Mouse (Mus musculus): ENCODE measurements at regions not wholly inside any gene's neighbourhood (a gene's known extent, or its start where the extent isn't known, plus 50 kb on each side); places are given as distances from the start of the nearest gene placed in this dataset.

- Histone ChIP-seq H3K4me1 (replicated peaks; ENCODE audit: control insufficient read depth in 2 of 2, insufficient read depth in 2 of 2, low read length in 1 of 2) (no peaks in the 10 kb centered on the region), H3K27me3 (ENCODE audit: control insufficient read depth, insufficient read depth, low read length) (no peaks in the 10 kb centered on the region), H3K27ac (no peak overlapping the region), H3K9me3 (ENCODE audit: control insufficient read depth, low read length) (no peaks in the 10 kb centered on the region), H3K9ac (replicated peaks) (no peak overlapping the region), H3K36me3 (replicated peaks; ENCODE audit: control insufficient read depth, insufficient read depth, low read depth) (no peaks in the 10 kb centered on the region), H3K4me2 (ENCODE audit: low read depth) (no peak overlapping the region), H3K4me3 (ENCODE audit: insufficient read depth in 1 of 2, low read depth in 2 of 2, low read length in 2 of 2) (no peak overlapping the region)
- ATAC-seq (ENCODE audit: insufficient read depth): no peak
- WGBS (ENCODE audit: insufficient replicate concordance): 38% methylated on average over 5 of the region's 5 CpGs
- no peak for DNase-seq (ENCODE audit: low read depth in 3 of 3, low spot score in 3 of 3)
- TF ChIP-seq EP300 (IDR thresholded peaks at IDR 0.05; ENCODE audit: low read depth) (no peak), CTCF (IDR thresholded peaks at IDR 0.05; ENCODE audit: low read depth) (no peak)
These were observed 62.2 kb upstream of the Cxcr4 start for GRCm38 (mm10) chr1:128654099-128654862.

GRCm38 (mm10) chr1:128650596-128650995, 58.5 kb upstream of the Cxcr4 start:
- 63% methylated on average over 2 of the region's 2 CpGs for WGBS (ENCODE audit: insufficient replicate concordance)
- TF ChIP-seq EP300 (IDR thresholded peaks at IDR 0.05; ENCODE audit: low read depth) (no peak), CTCF (IDR thresholded peaks at IDR 0.05; ENCODE audit: low read depth) (no peak)
- Histone ChIP-seq H3K9ac (replicated peaks) (no peak overlapping the region), H3K4me3 (ENCODE audit: insufficient read depth in 1 of 2, low read depth in 2 of 2, low read length in 2 of 2) (no peak overlapping the region), H3K36me3 (replicated peaks; ENCODE audit: control insufficient read depth, insufficient read depth, low read depth) (no peaks in the 10 kb centered on the region), H3K4me2 (ENCODE audit: low read depth) (no peak overlapping the region), H3K27ac (no peak overlapping the region), H3K27me3 (ENCODE audit: control insufficient read depth, insufficient read depth, low read length) (no peaks in the 10 kb centered on the region), H3K9me3 (ENCODE audit: control insufficient read depth, low read length) (no peaks in the 10 kb centered on the region), H3K4me1 (replicated peaks; ENCODE audit: control insufficient read depth in 2 of 2, insufficient read depth in 2 of 2, low read length in 1 of 2) (no peaks in the 10 kb centered on the region)
- DNase-seq (ENCODE audit: low read depth in 3 of 3, low spot score in 3 of 3) (no peak), ATAC-seq (ENCODE audit: insufficient read depth) (no peak)

- Histone ChIP-seq H3K4me1 (replicated peaks; ENCODE audit: control insufficient read depth in 2 of 2, insufficient read depth in 2 of 2, low read length in 1 of 2) (no peaks in the 10 kb centered on the region), H3K27me3 (ENCODE audit: control insufficient read depth, insufficient read depth, low read length) (no peaks in the 10 kb centered on the region), H3K4me2 (ENCODE audit: low read depth) (no peak overlapping the region), H3K4me3 (ENCODE audit: insufficient read depth in 1 of 2, low read depth in 2 of 2, low read length in 2 of 2) (no peak overlapping the region), H3K9me3 (ENCODE audit: control insufficient read depth, low read length) (no peaks in the 10 kb centered on the region), H3K36me3 (replicated peaks; ENCODE audit: control insufficient read depth, insufficient read depth, low read depth) (no peaks in the 10 kb centered on the region), H3K27ac (no peak overlapping the region), H3K9ac (replicated peaks) (no peak overlapping the region)
- no peak for TF ChIP-seq EP300 (IDR thresholded peaks at IDR 0.05; ENCODE audit: low read depth)
- no peak for TF ChIP-seq CTCF (IDR thresholded peaks at IDR 0.05; ENCODE audit: low read depth)
- WGBS (ENCODE audit: insufficient replicate concordance): 67% methylated on average over 13 of the region's 13 CpGs
- ATAC-seq (ENCODE audit: insufficient read depth) (no peak), DNase-seq (ENCODE audit: low read depth in 3 of 3, low spot score in 3 of 3) (no peak)
These were observed 57.5 kb upstream of the Cxcr4 start for GRCm38 (mm10) chr1:128649490-128650178.

GRCm38 (mm10) chr1:128643316-128643776, 51.3 kb upstream of the Cxcr4 start:
- no peak for ATAC-seq (ENCODE audit: insufficient read depth)
- H3K9me3 ChIP-seq (ENCODE audit: control insufficient read depth, low read length): no peaks in the 10 kb centered on the region
- TF ChIP-seq EP300 (IDR thresholded peaks at IDR 0.05; ENCODE audit: low read depth) (no peak), CTCF (IDR thresholded peaks at IDR 0.05; ENCODE audit: low read depth) (no peak)
- no peaks in the 10 kb centered on the region for H3K27me3 ChIP-seq (ENCODE audit: control insufficient read depth, insufficient read depth, low read length)
- H3K36me3 ChIP-seq (replicated peaks; ENCODE audit: control insufficient read depth, insufficient read depth, low read depth): no peaks in the 10 kb centered on the region
- 26% methylated on average over 4 of the region's 4 CpGs for WGBS (ENCODE audit: insufficient replicate concordance)
- no peak overlapping the region for H3K4me3 ChIP-seq (ENCODE audit: insufficient read depth in 1 of 2, low read depth in 2 of 2, low read length in 2 of 2)
- H3K27ac ChIP-seq: no peak overlapping the region
- no peak overlapping the region for H3K9ac ChIP-seq (replicated peaks)
- no peak overlapping the region for H3K4me2 ChIP-seq (ENCODE audit: low read depth)
- no peak for DNase-seq (ENCODE audit: low read depth in 3 of 3, low spot score in 3 of 3)
- no peaks in the 10 kb centered on the region for H3K4me1 ChIP-seq (replicated peaks; ENCODE audit: control insufficient read depth in 2 of 2, insufficient read depth in 2 of 2, low read length in 1 of 2)

GRCm38 (mm10) chr1:128642212-128642611, 50.1 kb upstream of the Cxcr4 start:
- DNase-seq (ENCODE audit: low read depth in 3 of 3, low spot score in 3 of 3) (no peak), ATAC-seq (ENCODE audit: insufficient read depth) (no peak)
- Histone ChIP-seq H3K9ac (replicated peaks) (no peak overlapping the region), H3K27ac (no peak overlapping the region), H3K36me3 (replicated peaks; ENCODE audit: control insufficient read depth, insufficient read depth, low read depth) (no peaks in the 10 kb centered on the region), H3K4me3 (ENCODE audit: insufficient read depth in 1 of 2, low read depth in 2 of 2, low read length in 2 of 2) (no peak overlapping the region), H3K4me2 (ENCODE audit: low read depth) (no peak overlapping the region), H3K27me3 (ENCODE audit: control insufficient read depth, insufficient read depth, low read length) (no peaks in the 10 kb centered on the region), H3K9me3 (ENCODE audit: control insufficient read depth, low read length) (no peaks in the 10 kb centered on the region), H3K4me1 (replicated peaks; ENCODE audit: control insufficient read depth in 2 of 2, insufficient read depth in 2 of 2, low read length in 1 of 2) (no peaks in the 10 kb centered on the region)
- TF ChIP-seq CTCF (IDR thresholded peaks at IDR 0.05; ENCODE audit: low read depth) (no peak), EP300 (IDR thresholded peaks at IDR 0.05; ENCODE audit: low read depth) (no peak)
- 42% methylated on average over 2 of the region's 2 CpGs for WGBS (ENCODE audit: insufficient replicate concordance)

Measured in liver, embryonic 14.5 days (tissue).